Mouse (Mus musculus) liver, postnatal 0 days (tissue): Measurements from ENCODE around the gene Rapgef2.

ENCODE experiments used
- CTCF ChIP-seq: sonication (generic); IDR thresholded peaks from 2 replicates; pipeline ENCODE4 v1.5.1; 2016; ENCODE audit warnings: antibody characterized with exemption, low read depth
- EP300 ChIP-seq: IDR thresholded peaks from 2 replicates; pipeline ENCODE4 v1.6.1; 2016; ENCODE audit warnings: antibody characterized with exemption, low read depth, mild to moderate bottlenecking

DNA sequence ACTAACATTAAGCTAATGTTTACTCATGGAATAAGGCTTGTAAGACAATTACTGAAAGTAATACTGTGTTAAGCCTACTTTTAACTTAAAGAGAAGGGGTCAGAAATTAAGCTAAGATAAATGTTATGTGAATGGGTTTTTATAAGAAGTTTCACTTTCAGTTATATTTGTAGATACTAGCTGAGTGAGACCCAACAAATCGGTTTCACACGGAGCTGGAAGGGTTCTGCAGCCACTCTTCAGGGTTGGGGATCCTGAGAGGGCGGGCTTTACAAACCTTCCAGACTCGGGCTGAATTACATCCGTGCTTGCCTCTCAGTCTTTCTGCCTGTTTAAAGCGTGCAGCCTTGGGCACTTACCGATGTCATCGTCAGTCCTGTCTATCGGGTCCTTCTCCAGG, 182.7 kb downstream of the Rapgef2 start:
- TF ChIP-seq CTCF, result no peak
- TF ChIP-seq EP300, result no peak
